Mouse (Mus musculus): ENCODE results near the gene Tmem210.

- 0 out of 2 replicates have a peak, but pooled peaks have one; percentile 17 for TF ChIP-seq MAFK (IDR thresholded peaks at IDR 0.05; ENCODE audit: insufficient read depth, low read depth, low read length)
- TF ChIP-seq ZC3H11A (IDR thresholded peaks at IDR 0.05; ENCODE audit: borderline replicate concordance, low read depth, low read length), result no peak
- TF ChIP-seq ZNF384 (IDR thresholded peaks at IDR 0.05; ENCODE audit: low read depth, low read length), result no peak
- TF ChIP-seq HCFC1 (IDR thresholded peaks at IDR 0.05; ENCODE audit: borderline replicate concordance, insufficient read depth, low read length), result no peak
Observed at GRCm38 (mm10) chr2:25318971-25319773, 31.2 kb downstream of the Tmem210 start, which contains the start of gene Grin1.
